Mouse (Mus musculus) heart, embryonic 12.5 days (tissue): ENCODE results near the gene Cul7. TPM values are rescaled to one million over a fixed set of nuclear protein-coding genes. Genes with fewer than 3 reads are reported as not detected.

Experiments
- ATAC-seq: fragments of 200-750 bp; cut with Nextera tagmentation; 2 replicates; pipeline ENCODE4 v1.8.0; 2017; ENCODE audit warnings: moderate TSS enrichment, moderate library complexity; ENCODE audit not compliant: insufficient number of reproducible peaks, low FRiP score
- H3K27ac ChIP-seq: fragments of 300-500 bp; sonication (generic); 2 replicates; pipeline ENCODE4 v1.5.1; 2016; ENCODE audit warnings: mild to moderate bottlenecking, moderate library complexity; ENCODE audit not compliant: poor library complexity, severe bottlenecking
- H3K27me3 ChIP-seq: fragments of 300-500 bp; sonication (generic); replicated peaks from 2 replicates; pipeline ENCODE4 v1.6.1; 2016; ENCODE audit warnings: mild to moderate bottlenecking, moderate library complexity
- H3K36me3 ChIP-seq: fragments of 300-500 bp; sonication (generic); 2 replicates; pipeline ENCODE4 v1.6.1; 2016; ENCODE audit warnings: mild to moderate bottlenecking, moderate library complexity
- H3K4me1 ChIP-seq: fragments of 300-500 bp; sonication (generic); replicated peaks from 2 replicates; pipeline ENCODE4 v1.6.1; 2016; ENCODE audit warnings: mild to moderate bottlenecking
- H3K4me2 ChIP-seq: fragments of 300-500 bp; sonication (generic); 2 replicates; pipeline ENCODE4 v1.6.1; 2016; ENCODE audit warnings: mild to moderate bottlenecking, moderate library complexity
- H3K4me3 ChIP-seq: fragments of 300-500 bp; sonication (generic); 2 replicates; pipeline ENCODE4 v1.5.1; 2016; ENCODE audit warnings: mild to moderate bottlenecking
- H3K9ac ChIP-seq: fragments of 300-500 bp; sonication (generic); 2 replicates; pipeline ENCODE4 v1.6.1; 2016; ENCODE audit warnings: mild to moderate bottlenecking, moderate library complexity
- H3K9me3 ChIP-seq: fragments of 300-500 bp; sonication (generic); replicated peaks from 2 replicates; pipeline ENCODE4 v1.6.1; 2016; ENCODE audit warnings: mild to moderate bottlenecking, moderate library complexity
- WGBS: fragments of 180-500 bp; shearing (Covaris S2); methylation state at CpG from one replicate; pipeline ENCODE4 v1.1.7; 2016; 5-methylcytosine and 5-hydroxymethylcytosine counted together
- polyA plus RNA-seq: library from polyadenylated mRNA; unstranded; fragments of >200 nt; fragmentation: Nextera tagmentation; extraction: Ambion mirVana; gene quantifications from 2 replicates; pipeline ENCODE4 v1.2.1, GENCODE M21; 2016

Cul7 gene
- 48.1 and 53.1 TPM in 2 replicates for polyA plus RNA-seq

GRCm38 (mm10) chr17:46650232-46651031 is at the start of gene Cul7:
Gene Cul7, plus strand, starts transcription at chr17:46650337.
- peak; percentile 90 for ATAC-seq
- peaks cover 50% of the 10 kb centered on the region for H3K4me1 ChIP-seq

GRCm38 (mm10) chr17:46600569-46600968 is 49.6 kb upstream of the Cul7 start:
- no peak overlapping the region for H3K9ac ChIP-seq
- no peaks in the 10 kb centered on the region for H3K27me3 ChIP-seq
- H3K9me3 ChIP-seq, result no peaks in the 10 kb centered on the region
- H3K4me3 ChIP-seq, result no peak overlapping the region
- peaks cover 45% of the 10 kb centered on the region for H3K4me1 ChIP-seq
- no peak for ATAC-seq
- H3K27ac ChIP-seq, result no peak overlapping the region
- no peak overlapping the region for H3K4me2 ChIP-seq
- peaks cover 29% of the 10 kb centered on the region for H3K36me3 ChIP-seq
- 91% methylated on average over 2 of the region's 2 CpGs for WGBS

More at GRCm38 (mm10) chr17:46650232-46651031, at the start of gene Cul7:
- Histone ChIP-seq H3K27ac (peak within 1 kb of the TSS; percentile 98), H3K36me3 (peaks cover 42% of the 10 kb centered on the region), H3K4me3 (peak within 1 kb of the TSS; percentile 78), H3K4me2 (peak within 1 kb of the TSS; percentile 91), H3K9ac (peak within 1 kb of the TSS; percentile 94), H3K9me3 (no peaks in the 10 kb centered on the region), H3K27me3 (no peaks in the 10 kb centered on the region)
- under 1% methylated on average over 57 of the region's 58 CpGs for WGBS

DNA sequence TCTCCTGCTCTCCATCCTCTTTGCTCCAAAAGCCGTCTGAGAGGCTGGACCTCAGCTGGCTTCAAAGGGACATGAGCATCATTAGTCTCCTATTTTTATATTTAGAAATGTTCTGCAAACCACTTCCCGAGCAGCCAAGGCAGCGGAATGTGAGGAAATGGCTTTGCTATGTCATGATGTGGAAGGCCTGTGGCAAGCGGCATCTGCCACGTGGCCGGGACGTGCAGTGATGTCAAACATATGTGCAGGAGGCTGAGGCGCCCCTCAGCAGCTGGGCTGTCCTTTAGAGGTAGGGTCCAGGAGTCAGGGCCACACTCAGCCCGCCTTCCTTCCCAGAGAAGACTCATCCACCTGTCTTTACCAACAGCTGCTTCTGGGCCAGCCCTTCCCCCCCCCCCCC is 47.9 kb upstream of the Cul7 start:
- ATAC-seq, result no peak
- H3K4me3 ChIP-seq, result no peak overlapping the region
- H3K9me3 ChIP-seq, result no peaks in the 10 kb centered on the region
- H3K4me1 ChIP-seq, result peaks cover 45% of the 10 kb centered on the region
- 56% methylated on average over 9 of the region's 9 CpGs for WGBS
- H3K9ac ChIP-seq, result 0 out of 2 replicates have a peak overlapping the region, but pooled peaks have one; percentile 31
- no peaks in the 10 kb centered on the region for H3K27me3 ChIP-seq
- peaks cover 19% of the 10 kb centered on the region for H3K36me3 ChIP-seq
- H3K27ac ChIP-seq, result peak overlapping the region; percentile 68; the same call in 1 of the 2 replicates
- H3K4me2 ChIP-seq, result 0 out of 2 replicates have a peak overlapping the region, but pooled peaks have one; percentile 2

GRCm38 (mm10) chr17:46603229-46603628 is 46.9 kb upstream of the Cul7 start:
- Histone ChIP-seq H3K9me3 (no peaks in the 10 kb centered on the region), H3K9ac (no peak overlapping the region), H3K27me3 (no peaks in the 10 kb centered on the region), H3K4me3 (no peak overlapping the region), H3K4me1 (peaks cover 44% of the 10 kb centered on the region), H3K27ac (no peak overlapping the region), H3K36me3 (peaks cover 14% of the 10 kb centered on the region), H3K4me2 (no peak overlapping the region)
- 88% methylated on average over 4 of the region's 4 CpGs for WGBS
- ATAC-seq, result no peak

DNA sequence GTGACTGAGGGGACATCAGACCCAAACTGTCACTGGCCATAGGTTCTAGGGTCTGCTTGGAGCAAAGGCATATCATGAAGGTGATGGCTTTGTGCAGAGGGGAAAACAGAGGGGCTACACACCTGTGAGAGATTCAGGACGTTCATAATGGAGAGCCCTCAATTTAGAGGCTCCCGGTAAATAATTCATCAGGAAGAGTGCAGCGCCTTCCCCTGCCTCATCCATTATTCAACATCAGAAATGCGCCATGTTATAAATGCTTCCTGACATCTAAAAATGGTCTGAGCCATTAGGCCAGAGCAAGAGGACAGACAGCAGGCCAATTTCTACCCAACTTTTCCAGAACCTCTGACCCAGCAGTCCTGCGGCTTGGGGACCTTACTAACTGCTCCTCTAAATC is 45.0 kb upstream of the Cul7 start:
- no peaks in the 10 kb centered on the region for H3K9me3 ChIP-seq
- no peak overlapping the region for H3K4me2 ChIP-seq
- no peak overlapping the region for H3K9ac ChIP-seq
- ATAC-seq, result no peak
- H3K27me3 ChIP-seq, result no peaks in the 10 kb centered on the region
- H3K36me3 ChIP-seq, result peaks cover 13% of the 10 kb centered on the region
- whole genome bisulfite sequencing, result 80% methylated on average over 5 of the region's 5 CpGs
- no peak overlapping the region for H3K27ac ChIP-seq
- H3K4me3 ChIP-seq, result no peak overlapping the region
- H3K4me1 ChIP-seq, result peaks cover 36% of the 10 kb centered on the region

DNA sequence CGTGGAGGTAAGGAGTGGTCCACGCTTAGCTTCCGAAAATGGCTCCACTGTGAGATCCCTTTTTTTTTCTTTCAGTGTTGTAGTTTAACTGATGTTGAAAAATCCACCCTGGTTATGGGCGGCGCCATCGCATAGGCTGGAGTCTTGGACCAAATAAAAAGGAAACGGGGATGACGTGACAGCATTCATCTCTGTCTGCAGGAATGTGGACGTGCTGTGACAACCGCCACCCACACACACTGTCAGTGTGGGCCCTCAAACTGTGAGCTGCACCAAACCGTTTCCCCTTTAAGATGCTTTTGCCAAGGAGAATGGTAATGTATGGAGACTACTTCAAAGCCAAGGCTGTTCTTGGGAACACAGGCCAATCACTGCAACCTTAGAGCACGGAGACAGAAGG is 44.1 kb upstream of the Cul7 start:
- H3K36me3 ChIP-seq, result peaks cover 11% of the 10 kb centered on the region
- no peaks in the 10 kb centered on the region for H3K27me3 ChIP-seq
- ATAC-seq, result no peak
- peaks cover 43% of the 10 kb centered on the region for H3K4me1 ChIP-seq
- H3K4me3 ChIP-seq, result no peak overlapping the region
- H3K9me3 ChIP-seq, result no peaks in the 10 kb centered on the region
- H3K27ac ChIP-seq, result no peak overlapping the region
- H3K4me2 ChIP-seq, result no peak overlapping the region
- 83% methylated on average over 12 of the region's 12 CpGs for WGBS
- no peak overlapping the region for H3K9ac ChIP-seq

DNA sequence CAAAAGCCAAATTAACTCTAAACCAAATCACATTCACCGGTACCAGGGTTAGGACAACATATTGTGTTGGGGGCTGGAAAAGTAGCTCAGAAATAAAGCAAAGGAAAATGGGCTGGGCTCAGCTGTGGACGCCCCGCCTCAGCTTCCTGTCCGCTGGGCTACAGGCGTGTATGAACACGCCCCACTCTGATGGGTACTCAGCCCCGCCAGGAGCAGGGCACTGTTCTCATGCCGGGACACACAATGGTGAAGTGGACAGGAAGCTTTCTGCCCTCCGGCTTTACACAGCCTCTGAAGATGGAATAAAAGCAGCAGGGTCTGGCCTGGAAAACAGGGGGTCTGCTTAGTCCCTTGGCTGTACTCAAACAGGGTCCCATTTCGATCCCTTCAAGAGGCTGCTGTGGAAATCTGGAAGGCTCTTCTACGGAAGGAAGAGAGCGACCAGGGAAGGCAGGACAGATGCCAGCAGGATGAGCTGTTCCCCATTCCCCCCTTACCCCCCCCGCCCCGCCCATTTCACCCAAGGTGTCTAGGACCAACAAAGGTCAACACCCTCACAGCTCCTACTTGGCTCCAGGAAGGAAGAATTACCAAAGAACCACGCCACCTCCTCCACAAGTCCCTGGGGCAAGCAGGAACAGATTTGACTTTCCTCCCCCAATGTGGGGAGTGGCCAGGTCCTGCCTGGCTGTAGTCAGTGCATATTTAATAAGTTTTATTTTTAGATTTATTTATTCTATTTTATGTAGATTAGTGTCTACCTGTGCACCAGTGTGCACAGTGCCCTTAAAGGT is 40.2 kb upstream of the Cul7 start:
- no peaks in the 10 kb centered on the region for H3K27me3 ChIP-seq
- no peak overlapping the region for H3K4me3 ChIP-seq
- peaks cover 56% of the 10 kb centered on the region for H3K4me1 ChIP-seq
- peaks cover 4% of the 10 kb centered on the region for H3K36me3 ChIP-seq
- H3K9ac ChIP-seq, result 0 out of 2 replicates have a peak overlapping the region, but pooled peaks have one; percentile 26
- peak overlapping the region; percentile 61 for H3K27ac ChIP-seq
- peak overlapping the region; percentile 42 for H3K4me2 ChIP-seq
- peak; percentile 70 for ATAC-seq
- 53% methylated on average over 15 of the region's 15 CpGs for WGBS
- H3K9me3 ChIP-seq, result no peaks in the 10 kb centered on the region

DNA sequence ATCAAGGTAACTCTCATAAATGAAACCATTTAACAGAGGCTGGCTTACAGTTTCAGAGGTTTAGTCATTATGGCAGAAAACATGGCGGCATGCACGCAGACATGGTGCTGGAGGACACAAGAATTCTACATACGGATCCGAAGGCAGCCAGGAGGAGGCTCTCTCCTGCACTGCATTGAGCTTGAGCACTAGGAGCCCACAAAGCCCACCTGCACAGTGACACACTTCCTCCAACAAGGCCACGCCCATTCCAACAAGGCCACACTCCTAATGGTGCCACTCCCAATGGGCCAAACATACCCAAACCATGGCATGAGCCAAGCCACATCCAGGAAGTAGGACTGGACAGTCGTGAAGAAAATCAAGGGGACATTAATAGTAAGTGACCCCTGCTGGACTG is 38.8 kb upstream of the Cul7 start:
- WGBS, result 92% methylated on average over 6 of the region's 6 CpGs
- no peak overlapping the region for H3K9ac ChIP-seq
- H3K36me3 ChIP-seq, result peaks cover 4% of the 10 kb centered on the region
- no peak overlapping the region for H3K27ac ChIP-seq
- no peak overlapping the region for H3K4me2 ChIP-seq
- H3K4me1 ChIP-seq, result peaks cover 51% of the 10 kb centered on the region
- H3K27me3 ChIP-seq, result no peaks in the 10 kb centered on the region
- H3K9me3 ChIP-seq, result no peaks in the 10 kb centered on the region
- no peak for ATAC-seq
- H3K4me3 ChIP-seq, result no peak overlapping the region

DNA sequence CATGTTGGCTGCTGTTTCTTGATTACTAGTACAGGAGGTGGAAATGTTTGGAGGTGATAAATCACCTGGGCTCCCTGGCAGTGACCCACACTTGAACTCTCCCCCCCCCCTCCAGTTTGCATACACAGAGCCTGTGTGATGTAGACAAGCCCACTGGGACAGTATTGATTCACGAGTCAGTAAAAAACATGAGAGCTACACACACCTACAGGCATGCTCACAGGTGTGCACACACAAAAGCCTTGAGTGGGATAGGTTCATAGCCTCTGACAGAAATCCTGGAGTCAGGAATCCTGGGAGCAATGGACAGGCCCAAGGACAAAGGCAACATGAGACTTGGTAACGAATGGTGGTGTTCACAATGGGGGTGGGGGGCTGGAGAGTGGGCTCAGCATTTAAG is 37.9 kb upstream of the Cul7 start:
- peaks cover 60% of the 10 kb centered on the region for H3K4me1 ChIP-seq
- no peaks in the 10 kb centered on the region for H3K27me3 ChIP-seq
- H3K9ac ChIP-seq, result no peak overlapping the region
- no peak overlapping the region for H3K4me2 ChIP-seq
- WGBS, result 69% methylated on average over 2 of the region's 2 CpGs
- ATAC-seq, result no peak
- no peak overlapping the region for H3K4me3 ChIP-seq
- H3K9me3 ChIP-seq, result no peaks in the 10 kb centered on the region
- H3K27ac ChIP-seq, result peak overlapping the region; percentile 60; the same call in 1 of the 2 replicates
- peaks cover 4% of the 10 kb centered on the region for H3K36me3 ChIP-seq

- Histone ChIP-seq H3K4me2 (peak overlapping the region; percentile 27; the same call in 1 of the 2 replicates), H3K9ac (peak overlapping the region; percentile 20; the same call in 1 of the 2 replicates), H3K4me3 (no peak overlapping the region), H3K27me3 (no peaks in the 10 kb centered on the region), H3K4me1 (peaks cover 66% of the 10 kb centered on the region), H3K9me3 (no peaks in the 10 kb centered on the region), H3K27ac (peak overlapping the region; percentile 60), H3K36me3 (peaks cover under 1% of the 10 kb centered on the region)
- WGBS, result 36% methylated on average over 4 of the region's 4 CpGs
- ATAC-seq, result no peak
Observed at GRCm38 (mm10) chr17:46612820-46613219, 37.3 kb upstream of the Cul7 start.

DNA sequence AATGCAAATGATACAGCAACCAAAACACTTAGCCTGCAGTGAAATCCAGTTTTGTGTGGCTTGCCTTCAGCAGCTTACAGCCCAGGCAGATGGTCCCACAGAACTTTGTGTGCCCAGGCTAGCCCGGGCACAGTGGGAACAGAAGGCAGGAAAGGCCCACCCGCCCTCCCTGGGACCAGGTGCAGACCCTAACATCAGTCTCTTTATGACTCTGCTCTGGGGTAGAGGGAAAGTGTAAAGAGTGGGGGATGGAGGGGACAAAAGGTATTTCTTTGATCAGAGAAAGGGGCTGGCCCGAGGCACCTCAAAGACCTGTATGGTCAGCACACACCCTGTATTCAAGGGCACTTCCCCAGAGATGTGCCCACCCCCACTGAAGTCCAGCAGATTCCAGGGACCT is 36.9 kb upstream of the Cul7 start:
- Histone ChIP-seq H3K27me3 (no peaks in the 10 kb centered on the region), H3K9me3 (no peaks in the 10 kb centered on the region), H3K4me1 (peaks cover 70% of the 10 kb centered on the region), H3K27ac (peak overlapping the region; percentile 60), H3K9ac (no peak overlapping the region), H3K36me3 (no peaks in the 10 kb centered on the region; the same call in 1 of the 2 replicates), H3K4me2 (peak overlapping the region; percentile 27; the same call in 1 of the 2 replicates), H3K4me3 (no peak overlapping the region)
- WGBS, result 62% methylated on average over 3 of the region's 3 CpGs
- ATAC-seq, result no peak
